Mouse (Mus musculus) left cerebral cortex, postnatal 25 days (tissue): ENCODE data around the gene Lgr5. TPM values are rescaled to one million over a fixed set of nuclear protein-coding genes. Genes with fewer than 3 reads are reported as not detected.
A peak's percentile ranks its signal among the peaks of the same experiment; 100 is the strongest.

Source experiments
- DNase-seq, 2 experiments: peaks; one replicate each; pipeline ENCODE4 v3.0.0; 2022; ENCODE audit warnings: low spot score in 2 of 2, mixed read lengths in 1 of 2
- intact Hi-C: fragments of 180-260 bp; cut with DNase I; formaldehyde crosslinking; loops from one replicate; pipeline ENCODE4 v1.15.1; 2025
- total RNA-seq, 2 experiments: library from RNA; stranded (reverse); gene quantifications; 2 replicates each; pipeline ENCODE4 v1.2.3; 2021

Gene Lgr5
- total RNA-seq, result 1 to 10 TPM; 2.5 to 4.4 TPM

- intact Hi-C loops, result no loop called here
- peak; percentile 53 to 72 for DNase-seq
These were observed at the start of gene Lgr5 for GRCm38 (mm10) chr10:115587301-115587969. Lgr5 (minus strand) TSS chr10:115587780.

GRCm38 (mm10) chr10:115626678-115627077, 39.1 kb upstream of the Lgr5 start:
- intact Hi-C loops, result no loop called here
- no peak for DNase-seq

DNA sequence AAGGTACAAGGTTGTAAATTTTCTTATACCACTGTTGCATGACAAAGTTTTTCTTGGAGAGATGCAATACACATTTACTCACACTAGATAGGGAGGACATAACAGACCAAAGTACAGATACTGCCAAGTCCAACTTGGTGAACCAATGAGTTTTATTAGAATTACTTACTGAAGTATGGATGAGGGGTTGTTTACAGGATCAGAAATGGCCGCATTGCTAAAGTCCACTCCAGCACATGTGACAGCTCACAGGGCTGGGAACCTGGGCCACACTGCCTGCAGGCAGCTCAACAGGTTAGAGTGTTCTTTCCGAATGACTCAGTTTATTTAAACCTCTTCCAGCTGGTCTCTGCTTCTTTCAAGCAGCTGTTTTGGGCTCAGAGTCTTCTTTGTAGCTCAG, 37.4 kb upstream of the Lgr5 start:
- intact Hi-C loops, result no loop called here

GRCm38 (mm10) chr10:115623956-115624671, 36.5 kb upstream of the Lgr5 start:
- intact Hi-C loops, result no loop called here
- DNase-seq, result peak; percentile 17 to 20

More for the DNA sequence above, 37.4 kb upstream of the Lgr5 start:
- DNase-seq, result no peak

DNA sequence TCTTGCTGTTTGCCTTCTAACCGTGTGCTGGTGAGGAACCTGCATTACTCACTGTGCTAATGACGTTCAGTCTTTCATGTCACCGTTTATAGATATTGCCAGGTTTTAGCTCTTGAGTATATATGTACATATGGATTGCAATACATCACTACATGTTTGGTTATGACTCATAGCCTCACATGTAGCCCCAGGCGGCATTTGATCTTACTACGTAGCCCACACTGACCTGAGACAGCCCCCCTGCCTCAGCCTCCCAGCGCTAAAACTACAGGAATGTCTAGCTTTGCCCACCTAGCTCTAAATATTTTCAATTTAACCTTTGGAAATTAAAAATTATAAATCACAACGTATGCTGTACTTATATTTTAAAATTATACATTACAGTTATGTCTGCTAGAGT, 35.9 kb upstream of the Lgr5 start:
- intact Hi-C loops, result no loop called here
- DNase-seq, result no peak

DNA sequence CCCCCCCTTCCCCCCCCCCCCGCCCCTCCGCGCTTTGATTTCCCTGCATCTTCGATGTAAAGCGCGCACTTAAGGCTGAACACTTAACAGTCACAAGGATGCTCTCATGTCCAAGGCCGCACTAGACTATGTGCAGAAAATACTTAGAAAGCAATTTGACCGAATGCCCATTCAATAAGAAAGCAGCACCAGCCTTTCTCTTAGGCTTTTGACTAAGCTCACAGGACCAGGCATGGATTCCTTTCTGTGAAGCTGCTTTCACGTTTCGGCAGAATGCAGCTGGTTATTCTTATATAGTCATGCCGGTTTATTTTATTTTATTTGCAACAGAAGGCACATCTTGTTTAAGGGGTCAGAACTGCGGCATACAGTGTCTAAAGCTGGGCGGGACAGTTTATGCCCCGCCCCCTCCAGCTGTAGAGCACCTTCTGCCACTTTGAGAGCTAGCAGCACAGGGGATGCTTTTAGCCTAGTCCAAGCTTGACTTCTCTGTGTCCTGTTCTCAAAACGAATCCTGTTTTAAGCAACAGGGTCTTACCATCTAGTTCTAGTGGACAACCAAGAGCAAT, 30.8 kb upstream of the Lgr5 start:
- no peak for DNase-seq
- intact Hi-C loops, result loop anchor here (5.0 kb wide), 2 partner anchors 186 to 211 kb away; no protein-coding TSS in a partner anchor

DNA sequence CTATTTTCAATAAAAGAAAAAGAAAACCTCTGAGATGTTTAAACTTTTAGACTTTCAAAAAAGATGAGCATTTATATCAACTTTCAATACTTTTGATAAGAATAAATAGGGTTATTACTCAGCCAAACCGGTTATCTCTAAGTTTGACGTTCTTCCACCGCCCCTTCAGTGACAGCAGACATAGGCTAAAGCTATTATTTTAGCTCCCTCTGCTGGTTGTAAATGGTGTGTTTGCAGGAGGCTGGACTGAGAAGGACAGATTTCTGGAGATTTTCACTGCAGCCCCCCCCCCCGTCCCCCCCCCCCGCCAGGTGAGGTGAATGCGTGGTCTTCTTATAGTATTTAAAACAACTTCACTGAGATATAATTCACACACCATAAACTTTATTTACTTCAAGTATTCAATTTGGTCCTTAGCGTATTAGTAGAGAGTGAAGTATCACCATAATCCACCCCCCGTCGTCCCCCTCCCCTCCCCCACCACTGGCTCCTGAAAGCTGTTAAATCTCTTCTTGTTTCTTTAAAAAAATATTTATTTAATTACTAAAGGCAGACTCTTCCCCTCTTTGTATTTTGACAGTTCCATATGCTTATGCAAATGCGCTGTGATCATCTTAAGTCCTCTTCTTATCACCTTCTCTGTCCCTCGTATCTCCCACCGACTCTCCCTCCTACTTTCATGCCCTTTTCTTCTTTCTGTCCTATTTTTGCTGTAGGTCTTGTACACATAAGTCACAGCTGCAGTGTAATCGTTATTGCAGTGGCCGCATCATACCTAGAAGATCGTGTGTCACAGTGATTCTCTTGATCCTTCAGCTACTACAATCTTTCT, 30.1 kb upstream of the Lgr5 start:
- intact Hi-C loops, result loop anchor here (1.0 to 5.0 kb wide), 3 partner anchors 185 to 294 kb away; no protein-coding TSS in a partner anchor
- peak; percentile 22 to 60 for DNase-seq

DNA sequence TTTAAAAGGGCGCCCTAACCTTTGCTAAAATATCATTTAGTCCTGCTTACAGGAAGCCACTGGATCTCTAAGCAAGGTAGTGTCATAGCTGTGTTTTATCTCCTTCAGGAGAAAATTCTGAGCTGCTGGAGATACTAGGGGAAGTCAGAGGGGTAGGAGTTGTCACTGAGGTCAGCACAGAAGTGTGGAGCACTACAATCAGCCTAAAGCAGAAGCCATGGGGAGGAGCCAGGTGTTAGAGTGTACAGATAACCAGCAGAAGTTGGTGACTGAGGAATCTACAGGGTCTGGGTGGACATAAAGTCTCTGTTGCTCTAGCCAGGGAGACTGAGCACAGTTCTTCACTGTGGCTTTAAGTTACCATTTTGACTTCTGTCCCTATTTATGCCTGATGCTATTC, 8.2 kb upstream of the Lgr5 start:
- DNase-seq, result no peak
- intact Hi-C loops, result no loop called here

DNA sequence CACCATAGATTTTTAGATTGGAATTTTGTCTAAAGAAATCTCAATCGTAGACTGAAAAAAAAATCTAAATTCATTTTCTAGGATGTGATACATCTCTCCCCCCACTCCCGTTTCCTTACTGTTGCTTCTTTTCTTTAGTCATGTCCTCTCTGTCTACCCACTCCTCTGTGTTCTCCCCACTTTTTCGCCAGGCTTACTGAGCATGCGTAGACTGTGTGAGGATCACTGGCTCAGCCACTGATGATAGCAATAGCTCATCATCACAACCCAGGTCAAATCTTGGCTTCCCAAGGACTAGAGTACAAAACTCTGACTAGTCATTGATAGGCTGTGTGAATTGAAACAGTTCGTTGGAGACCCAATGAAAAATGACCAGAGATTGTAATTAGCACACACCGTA, 6.1 kb upstream of the Lgr5 start:
- intact Hi-C loops, result no loop called here
- DNase-seq, result no peak

DNA sequence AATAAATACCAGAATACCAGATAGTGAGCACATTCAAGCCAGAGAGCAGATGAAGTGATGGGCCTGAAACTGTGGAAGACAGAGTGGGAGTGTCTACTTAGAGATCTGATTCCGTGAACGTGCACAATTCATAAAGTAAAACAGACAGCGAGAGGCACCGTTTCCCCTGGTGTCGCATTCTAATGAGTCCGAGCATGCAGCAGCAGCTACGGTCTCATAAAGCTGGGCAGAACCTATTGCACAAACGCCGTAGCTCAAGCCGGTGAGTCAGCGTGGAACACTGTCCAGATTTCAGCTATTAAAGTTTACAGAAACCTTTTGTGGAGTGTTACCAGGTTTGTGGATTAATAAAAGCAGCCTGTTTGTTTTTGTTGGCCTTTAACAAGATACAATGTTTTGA, 5.6 kb upstream of the Lgr5 start:
- intact Hi-C loops, result no loop called here
- DNase-seq, result no peak

DNA sequence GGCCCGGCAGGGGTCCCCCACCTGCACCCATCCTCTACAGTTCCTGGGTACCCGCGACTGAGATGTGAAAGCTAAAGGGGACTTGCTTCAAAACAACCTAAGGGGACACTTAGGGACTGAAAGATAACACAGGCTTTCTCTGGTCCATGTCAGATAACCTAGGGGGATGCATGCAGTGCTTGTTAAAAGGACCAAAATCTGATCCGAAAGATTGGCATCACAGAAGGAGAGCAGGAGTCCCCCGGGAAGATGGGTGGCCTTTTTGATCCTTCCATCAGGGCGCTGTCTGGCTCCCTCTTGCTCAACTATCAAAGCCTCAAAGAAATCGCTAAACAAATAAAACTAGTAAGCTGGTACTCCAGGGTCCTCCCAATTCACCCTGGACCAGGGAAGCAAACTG, 399 bp upstream of the Lgr5 start:
- DNase-seq, result no peak
- intact Hi-C loops, result no loop called here

DNA sequence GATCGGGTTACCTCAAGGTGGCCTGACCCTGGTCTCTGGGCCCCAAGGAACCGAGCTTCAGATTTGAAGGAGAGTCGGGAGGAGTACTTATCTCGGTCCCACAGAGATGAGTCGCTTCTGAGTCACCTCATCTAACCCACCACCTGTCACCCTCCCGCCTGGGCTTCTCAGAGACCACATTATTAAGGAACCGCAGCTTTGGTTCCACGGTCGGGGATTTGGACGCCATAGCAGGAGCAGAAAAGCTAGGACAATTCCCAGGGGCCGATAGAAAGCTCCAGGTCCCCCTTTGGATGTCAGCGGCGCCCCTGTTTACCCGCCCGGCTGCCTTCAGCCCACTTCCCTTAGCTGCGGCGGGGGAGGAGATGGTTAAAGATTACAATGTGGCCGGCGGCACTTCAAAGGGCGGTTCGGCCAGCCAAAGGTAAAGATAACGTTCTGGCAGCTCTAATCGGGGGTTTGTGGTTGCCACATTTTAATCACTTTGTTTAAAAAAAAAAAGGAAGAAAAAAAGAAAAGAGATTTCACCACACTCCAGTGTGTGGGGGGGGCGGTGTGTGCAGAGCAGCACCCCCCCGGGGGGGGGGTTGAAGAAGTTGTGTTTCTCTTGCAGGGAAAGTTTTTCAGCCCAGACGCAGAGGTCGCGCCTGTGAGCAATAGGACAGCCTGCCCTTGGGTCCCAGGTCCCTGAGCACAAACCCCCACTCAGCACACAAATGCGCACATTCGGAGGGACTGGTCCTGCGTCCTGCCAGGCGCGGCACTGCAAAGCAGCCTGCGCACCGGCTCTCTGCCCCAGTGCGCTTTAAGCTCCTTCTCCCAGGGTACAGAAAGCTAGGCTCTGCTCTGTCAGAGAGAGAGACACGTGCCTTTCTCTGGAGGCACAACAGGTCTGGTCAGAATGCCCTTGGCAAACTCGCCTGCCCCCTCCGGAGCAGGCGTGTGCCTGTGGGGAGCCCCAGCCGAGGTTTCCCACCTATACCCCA, 1.0 kb downstream of the Lgr5 start:
- no peak for DNase-seq
- intact Hi-C loops, result no loop called here

DNA sequence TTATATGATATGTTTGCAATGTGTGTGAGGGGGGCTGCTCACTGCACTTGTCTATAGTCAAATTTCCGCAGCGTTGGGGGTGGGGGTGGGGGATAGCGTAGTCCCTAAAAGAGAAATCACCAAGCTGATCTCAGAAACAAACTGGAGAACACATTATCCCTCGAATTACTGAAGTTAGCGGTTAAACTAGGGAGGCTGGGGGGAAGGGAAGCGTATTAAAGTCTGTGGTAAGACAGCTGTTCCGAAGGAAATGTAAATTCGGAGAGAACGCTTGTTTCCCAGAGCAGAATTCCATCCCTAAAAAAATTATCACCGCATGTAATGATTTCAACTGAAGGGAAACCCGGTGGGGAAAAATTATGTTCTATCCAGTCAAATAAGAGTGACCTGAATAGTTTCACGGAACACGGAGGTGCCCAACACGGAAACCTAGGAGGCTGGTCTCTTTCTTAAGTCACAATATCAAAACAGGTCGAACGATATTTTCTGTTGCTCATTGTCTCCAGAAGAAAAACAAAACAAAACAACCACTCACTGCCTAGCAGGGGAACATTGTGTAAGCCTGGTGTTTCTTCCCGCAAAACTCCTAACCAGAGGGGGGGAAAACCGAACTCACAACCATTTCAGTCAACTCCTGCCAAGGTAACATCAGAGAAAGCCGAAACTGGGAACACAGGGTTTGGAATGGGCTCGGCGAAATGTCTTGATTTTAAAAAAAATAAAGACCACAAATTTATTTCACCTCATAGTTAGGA, 1.9 kb downstream of the Lgr5 start:
- DNase-seq, result no peak
- intact Hi-C loops, result no loop called here

- intact Hi-C loops, result no loop called here
- DNase-seq, result no peak
These were observed 2.9 kb downstream of the Lgr5 start for GRCm38 (mm10) chr10:115584656-115585055.

GRCm38 (mm10) chr10:115583071-115583470, 4.5 kb downstream of the Lgr5 start:
- DNase-seq, result no peak
- intact Hi-C loops, result no loop called here

DNA sequence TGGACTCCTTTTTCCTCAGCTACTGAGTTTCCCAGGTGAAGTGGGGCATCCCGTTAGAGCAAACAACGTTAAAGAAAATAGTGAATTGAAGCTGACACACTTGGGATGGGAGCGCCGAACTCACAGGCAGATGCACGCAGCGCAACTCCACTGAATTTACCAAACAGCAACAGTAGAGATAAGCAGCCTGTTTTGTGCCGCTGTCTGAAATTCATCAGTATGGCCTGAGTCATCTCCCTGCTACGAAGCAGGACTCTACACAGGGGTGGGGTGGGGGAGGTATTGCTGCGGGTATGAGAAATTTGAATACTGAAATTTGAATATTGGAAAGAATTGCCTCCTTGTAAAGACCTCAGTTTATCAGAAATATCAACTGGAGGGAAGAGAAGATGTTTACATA, 5.6 kb downstream of the Lgr5 start:
- intact Hi-C loops, result no loop called here
- DNase-seq, result no peak

GRCm38 (mm10) chr10:115579494-115579893, 8.1 kb downstream of the Lgr5 start:
- no peak for DNase-seq
- intact Hi-C loops, result no loop called here

GRCm38 (mm10) chr10:115579076-115579475, 8.5 kb downstream of the Lgr5 start:
- intact Hi-C loops, result no loop called here
- no peak for DNase-seq
